Mouse (Mus musculus): ENCODE measurements at regions not wholly inside any gene's neighbourhood (a gene's known extent, or its start where the extent isn't known, plus 50 kb on each side); places are given as distances from the start of the nearest gene placed in this dataset.

- TF ChIP-seq CTCF (IDR thresholded peaks at IDR 0.05; ENCODE audit: low read depth, low read length) (no peak), GATA1 (IDR thresholded peaks at IDR 0.05; ENCODE audit: borderline replicate concordance, low read length) (no peak), GATA2 (IDR thresholded peaks at IDR 0.05; ENCODE audit: borderline replicate concordance, low read depth, low read length) (no peak), TAL1 (conservative IDR thresholded peaks at IDR 0.05; ENCODE audit: low read depth, low read length) (no peak), POLR2AphosphoS5 (IDR thresholded peaks at IDR 0.05; ENCODE audit: insufficient replicate concordance, low read depth, low read length) (no peak)
Measured at GRCm38 (mm10) chr6:127379511-127379910, 67.1 kb upstream of the Parp11 start.
